Mouse (Mus musculus): ENCODE data around the gene Nup214. TPM values are rescaled to one million over a fixed set of nuclear protein-coding genes. Genes with fewer than 3 reads are reported as not detected.

The Nup214 gene
- polyA plus RNA-seq, 1 experiment from 2014 or later, result 59.9 TPM

DNA sequence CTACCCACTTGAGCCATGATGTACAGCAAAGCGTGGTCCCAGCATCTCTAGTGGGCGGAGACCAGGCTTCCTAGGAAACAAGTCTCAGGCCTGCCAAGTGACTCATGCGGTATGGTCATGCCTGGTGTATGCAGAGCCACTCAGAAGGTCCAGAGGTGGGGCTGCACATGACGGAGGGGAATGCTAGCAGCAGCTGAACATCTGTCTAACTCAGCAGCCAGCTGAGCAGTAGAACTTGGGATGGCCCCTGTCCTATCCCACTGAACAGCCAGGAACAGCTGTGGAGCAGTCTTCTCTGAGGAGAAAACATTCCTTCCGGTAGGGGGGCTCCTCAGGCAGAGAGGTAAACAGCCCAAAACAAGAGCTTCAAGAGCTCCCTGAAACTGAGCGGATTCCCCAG lies 25.8 kb upstream of the Nup214 start:
- Histone ChIP-seq H3K4me3 (replicated peaks; ENCODE audit: low read depth, low read length) (no peak overlapping the region), H3K36me3 (ENCODE audit: control insufficient read depth, insufficient read depth, low read length) (no peaks in the 10 kb centered on the region), H3K9me3 (ENCODE audit: control insufficient read depth, low read length) (no peaks in the 10 kb centered on the region), H3K4me2 (ENCODE audit: low read length) (no peak overlapping the region), H3K27me3 (ENCODE audit: control insufficient read depth, insufficient read depth, low read length) (peaks cover 13% of the 10 kb centered on the region; the same call in 1 of the 2 replicates), H3K4me1 (ENCODE audit: control insufficient read depth, insufficient read depth, low read length) (peaks cover 12% of the 10 kb centered on the region), H3K27ac (replicated peaks; ENCODE audit: low read depth, low read length) (no peak overlapping the region), H3K9ac (replicated peaks; ENCODE audit: low read length) (no peak overlapping the region)
- ATAC-seq (ENCODE audit: low FRiP score, low TSS enrichment), result no peak
- DNase-seq, result no peak
- 83% methylated on average over 6 of the region's 6 CpGs for WGBS

DNA sequence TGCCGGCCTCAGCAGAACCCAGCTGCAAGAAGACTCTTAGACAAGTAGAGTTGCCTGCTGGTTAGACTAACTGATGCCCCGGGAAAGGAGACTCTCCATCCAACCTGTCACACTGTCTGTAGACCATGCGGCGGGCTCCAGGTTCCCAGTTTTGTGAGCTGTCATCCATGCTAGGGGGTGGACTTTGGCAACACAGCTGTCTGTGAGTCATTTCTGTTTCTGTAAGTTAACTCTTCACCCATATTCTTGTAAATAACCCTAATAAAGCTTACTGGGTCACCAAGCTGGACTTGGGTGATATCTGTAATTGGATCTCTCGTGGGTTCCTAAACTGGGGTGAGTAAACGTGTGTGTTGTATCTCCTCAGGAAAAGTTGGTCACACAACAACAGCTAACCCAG lies 25.4 kb upstream of the Nup214 start:
- DNase-seq (no peak), ATAC-seq (ENCODE audit: low FRiP score, low TSS enrichment) (no peak)
- Histone ChIP-seq H3K4me2 (ENCODE audit: low read length) (no peak overlapping the region), H3K27me3 (ENCODE audit: control insufficient read depth, insufficient read depth, low read length) (peaks cover 13% of the 10 kb centered on the region; the same call in 1 of the 2 replicates), H3K4me3 (replicated peaks; ENCODE audit: low read depth, low read length) (no peak overlapping the region), H3K4me1 (ENCODE audit: control insufficient read depth, insufficient read depth, low read length) (peaks cover 12% of the 10 kb centered on the region), H3K27ac (replicated peaks; ENCODE audit: low read depth, low read length) (no peak overlapping the region), H3K9ac (replicated peaks; ENCODE audit: low read length) (no peak overlapping the region), H3K36me3 (ENCODE audit: control insufficient read depth, insufficient read depth, low read length) (no peaks in the 10 kb centered on the region), H3K9me3 (ENCODE audit: control insufficient read depth, low read length) (no peaks in the 10 kb centered on the region)
- WGBS, result 76% methylated on average over 6 of the region's 6 CpGs

DNA sequence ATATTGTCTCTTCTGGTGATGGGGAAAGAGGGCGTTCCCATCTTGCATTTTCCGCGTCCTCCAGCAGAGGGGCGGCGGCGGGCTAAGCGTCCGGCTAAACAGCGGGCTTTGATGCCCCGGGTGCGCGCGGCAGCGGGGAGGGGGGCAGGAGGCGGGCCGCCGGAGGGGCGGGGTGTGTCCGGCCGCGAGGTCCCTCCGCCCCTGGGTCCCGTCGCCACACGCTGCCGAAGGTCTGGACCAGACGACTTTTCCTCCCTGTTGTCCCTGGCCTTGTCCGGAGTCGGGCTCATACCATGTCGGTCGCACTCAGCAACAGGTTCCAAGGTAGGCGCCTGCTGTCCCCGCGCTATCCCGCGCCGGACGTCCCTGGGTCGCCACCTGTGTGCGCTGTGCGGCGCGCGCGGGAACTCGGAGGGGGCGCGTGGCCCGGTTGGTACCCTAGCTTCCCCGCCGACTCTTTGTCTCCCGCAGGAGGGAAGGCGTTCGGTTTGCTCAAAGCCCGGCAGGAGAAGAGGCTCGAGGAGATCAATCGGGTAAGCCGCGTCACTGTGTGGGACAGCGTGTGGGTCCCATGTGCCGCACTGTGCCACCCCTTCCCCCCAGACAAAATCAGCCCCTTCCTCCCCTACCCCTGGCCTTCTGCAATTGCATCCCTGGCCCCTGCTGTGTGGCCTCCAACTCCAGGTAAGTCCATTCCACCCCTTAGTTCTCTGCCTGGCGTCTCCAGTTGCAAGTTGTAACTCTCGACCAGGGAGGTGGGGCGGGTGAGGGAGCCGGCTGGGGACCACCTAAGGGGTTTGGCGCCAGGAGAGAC lies 24.0 kb upstream of the Nup214 start, which contains the start of gene Aif1l:
Gene Aif1l, plus strand, starts transcription at position 82 of the 814 bp plus-strand sequence.
- peaks cover 5% of the 10 kb centered on the region; the same call in 1 of the 2 replicates for H3K36me3 ChIP-seq (ENCODE audit: control insufficient read depth, insufficient read depth, low read length)
- peaks cover 13% of the 10 kb centered on the region; the same call in 1 of the 2 replicates for H3K27me3 ChIP-seq (ENCODE audit: control insufficient read depth, insufficient read depth, low read length)
- peak within 1 kb of the TSS; percentile 94 for H3K4me2 ChIP-seq (ENCODE audit: low read length)
- H3K4me1 ChIP-seq (ENCODE audit: control insufficient read depth, insufficient read depth, low read length), result peaks cover 12% of the 10 kb centered on the region
- no peaks in the 10 kb centered on the region for H3K9me3 ChIP-seq (ENCODE audit: control insufficient read depth, low read length)
- H3K27ac ChIP-seq (replicated peaks; ENCODE audit: low read depth, low read length), result no peak within 1 kb of the TSS
- WGBS, result under 1% methylated on average over 60 of the region's 66 CpGs
- peak; percentile 84 for DNase-seq
- peak within 1 kb of the TSS; percentile 63 for H3K9ac ChIP-seq (replicated peaks; ENCODE audit: low read length)
- H3K4me3 ChIP-seq (replicated peaks; ENCODE audit: low read depth, low read length), result peak within 1 kb of the TSS; percentile 62
- peak; percentile 60; the same call in 1 of the 2 replicates for ATAC-seq (ENCODE audit: low FRiP score, low TSS enrichment)

DNA sequence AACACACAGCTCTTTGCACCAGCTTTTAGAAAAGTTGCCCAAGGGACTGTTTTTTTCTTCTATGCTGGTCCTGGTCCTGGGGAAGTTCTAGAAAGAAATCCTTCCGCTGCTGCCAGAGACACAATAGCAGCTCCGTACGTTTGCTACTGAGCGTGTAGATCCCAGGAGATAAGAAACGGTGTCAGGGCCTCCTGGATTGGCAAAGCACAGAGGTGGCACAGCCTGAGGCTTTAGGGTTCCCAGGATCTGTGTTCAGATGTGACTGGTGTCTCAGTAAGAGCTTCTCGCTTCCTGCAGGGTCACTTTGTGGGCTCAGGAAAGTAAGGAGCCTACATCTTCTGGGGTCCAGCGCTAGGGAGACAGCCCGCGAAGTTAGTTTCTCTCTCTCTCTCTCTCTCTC lies 23.3 kb upstream of the Nup214 start:
- peaks cover 13% of the 10 kb centered on the region; the same call in 1 of the 2 replicates for H3K27me3 ChIP-seq (ENCODE audit: control insufficient read depth, insufficient read depth, low read length)
- WGBS, result 20% methylated on average over 9 of the region's 9 CpGs
- peak overlapping the region; percentile 94 for H3K4me2 ChIP-seq (ENCODE audit: low read length)
- ATAC-seq (ENCODE audit: low FRiP score, low TSS enrichment) (no peak), DNase-seq (peak; percentile 22)
- no peak overlapping the region for H3K27ac ChIP-seq (replicated peaks; ENCODE audit: low read depth, low read length)
- H3K9me3 ChIP-seq (ENCODE audit: control insufficient read depth, low read length), result no peaks in the 10 kb centered on the region
- H3K4me3 ChIP-seq (replicated peaks; ENCODE audit: low read depth, low read length), result peak overlapping the region; percentile 62
- peaks cover 12% of the 10 kb centered on the region for H3K4me1 ChIP-seq (ENCODE audit: control insufficient read depth, insufficient read depth, low read length)
- H3K36me3 ChIP-seq (ENCODE audit: control insufficient read depth, insufficient read depth, low read length), result peaks cover 5% of the 10 kb centered on the region; the same call in 1 of the 2 replicates
- H3K9ac ChIP-seq (replicated peaks; ENCODE audit: low read length), result peak overlapping the region; percentile 63

DNA sequence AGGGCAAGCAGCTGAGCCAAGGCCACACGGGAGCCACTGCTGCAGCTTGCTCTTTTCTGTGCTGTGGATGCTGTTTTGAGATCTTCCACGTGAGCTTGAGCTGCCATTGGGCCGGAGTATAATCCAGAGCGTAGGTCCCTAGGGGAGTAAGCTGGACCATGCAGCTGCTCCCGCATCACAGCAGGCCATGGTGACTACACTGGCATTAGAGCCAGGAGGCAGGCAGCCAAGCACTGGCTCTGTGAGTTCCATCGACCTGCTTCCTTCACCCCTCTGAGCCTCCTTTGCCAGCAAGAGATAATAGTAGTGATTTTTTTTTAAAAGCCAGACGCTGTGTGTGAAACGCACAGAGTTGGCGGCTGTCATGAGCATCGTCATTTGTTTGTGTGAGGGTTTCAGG lies 22.0 kb upstream of the Nup214 start:
- no peak for DNase-seq
- WGBS, result 78% methylated on average over 10 of the region's 10 CpGs

DNA sequence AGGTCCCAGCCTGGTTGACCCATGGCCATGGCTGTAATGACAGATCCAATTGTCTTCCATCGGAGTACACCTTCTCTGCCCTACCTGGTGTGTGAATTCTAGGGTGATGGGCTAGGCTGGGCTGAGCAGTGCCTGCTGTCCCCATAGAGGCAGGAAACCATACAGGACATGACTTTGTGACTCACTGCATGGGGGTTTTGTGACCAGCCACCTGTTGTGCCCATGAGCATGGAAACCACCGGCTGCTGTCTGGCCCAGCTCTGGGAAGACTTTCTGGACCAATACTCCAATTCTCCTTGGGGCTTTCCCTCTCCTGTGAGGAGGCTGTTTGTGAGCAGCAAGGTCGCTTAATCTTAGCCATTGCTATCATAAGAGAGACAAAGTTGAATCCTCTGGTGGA lies 21.5 kb upstream of the Nup214 start:
- H3K4me2 ChIP-seq (ENCODE audit: low read length), result no peak overlapping the region
- H3K36me3 ChIP-seq (ENCODE audit: control insufficient read depth, insufficient read depth, low read length), result peaks cover 5% of the 10 kb centered on the region; the same call in 1 of the 2 replicates
- ATAC-seq (ENCODE audit: low FRiP score, low TSS enrichment) (no peak), DNase-seq (no peak)
- H3K9ac ChIP-seq (replicated peaks; ENCODE audit: low read length), result no peak overlapping the region
- H3K27ac ChIP-seq (replicated peaks; ENCODE audit: low read depth, low read length), result no peak overlapping the region
- 93% methylated on average over 3 of the region's 3 CpGs for WGBS
- no peaks in the 10 kb centered on the region for H3K9me3 ChIP-seq (ENCODE audit: control insufficient read depth, low read length)
- peaks cover 12% of the 10 kb centered on the region for H3K4me1 ChIP-seq (ENCODE audit: control insufficient read depth, insufficient read depth, low read length)
- H3K4me3 ChIP-seq (replicated peaks; ENCODE audit: low read depth, low read length), result no peak overlapping the region
- H3K27me3 ChIP-seq (ENCODE audit: control insufficient read depth, insufficient read depth, low read length), result peaks cover 13% of the 10 kb centered on the region; the same call in 1 of the 2 replicates

More for the DNA sequence above, 22.0 kb upstream of the Nup214 start:
- no peak overlapping the region for H3K27ac ChIP-seq (replicated peaks; ENCODE audit: low read depth, low read length)
- no peak for ATAC-seq (ENCODE audit: low FRiP score, low TSS enrichment)
- no peaks in the 10 kb centered on the region for H3K9me3 ChIP-seq (ENCODE audit: control insufficient read depth, low read length)
- no peak overlapping the region for H3K9ac ChIP-seq (replicated peaks; ENCODE audit: low read length)
- peaks cover 12% of the 10 kb centered on the region for H3K4me1 ChIP-seq (ENCODE audit: control insufficient read depth, insufficient read depth, low read length)
- peaks cover 13% of the 10 kb centered on the region; the same call in 1 of the 2 replicates for H3K27me3 ChIP-seq (ENCODE audit: control insufficient read depth, insufficient read depth, low read length)
- no peak overlapping the region for H3K4me3 ChIP-seq (replicated peaks; ENCODE audit: low read depth, low read length)
- peaks cover 5% of the 10 kb centered on the region; the same call in 1 of the 2 replicates for H3K36me3 ChIP-seq (ENCODE audit: control insufficient read depth, insufficient read depth, low read length)
- H3K4me2 ChIP-seq (ENCODE audit: low read length), result no peak overlapping the region

DNA sequence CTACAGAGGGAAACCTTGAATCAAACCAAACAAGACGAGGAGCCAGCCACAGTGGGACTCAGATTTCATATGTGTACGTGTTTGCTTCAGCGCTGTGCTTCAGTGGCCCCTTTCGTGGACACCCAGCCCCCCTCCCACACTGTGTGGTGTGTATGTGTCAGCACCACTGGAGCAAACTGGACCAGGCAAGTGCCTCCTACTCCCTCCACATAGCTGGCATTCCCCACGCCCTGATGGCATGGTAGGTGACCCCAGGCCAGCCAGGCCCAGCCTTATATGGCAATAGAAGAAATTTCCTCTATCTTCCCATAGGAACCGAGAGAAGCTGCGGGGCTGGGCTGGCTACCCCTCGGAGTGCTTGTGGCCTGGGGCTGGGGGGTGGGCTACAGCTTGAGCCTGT lies 20.5 kb upstream of the Nup214 start:
- Histone ChIP-seq H3K4me2 (ENCODE audit: low read length) (no peak overlapping the region), H3K36me3 (ENCODE audit: control insufficient read depth, insufficient read depth, low read length) (peaks cover 5% of the 10 kb centered on the region; the same call in 1 of the 2 replicates), H3K27ac (replicated peaks; ENCODE audit: low read depth, low read length) (no peak overlapping the region), H3K4me1 (ENCODE audit: control insufficient read depth, insufficient read depth, low read length) (peaks cover 12% of the 10 kb centered on the region), H3K27me3 (ENCODE audit: control insufficient read depth, insufficient read depth, low read length) (peaks cover 10% of the 10 kb centered on the region; the same call in 1 of the 2 replicates), H3K4me3 (replicated peaks; ENCODE audit: low read depth, low read length) (no peak overlapping the region), H3K9ac (replicated peaks; ENCODE audit: low read length) (no peak overlapping the region), H3K9me3 (ENCODE audit: control insufficient read depth, low read length) (no peaks in the 10 kb centered on the region)
- WGBS, result 90% methylated on average over 8 of the region's 8 CpGs
- no peak for ATAC-seq (ENCODE audit: low FRiP score, low TSS enrichment)
- DNase-seq, result no peak

DNA sequence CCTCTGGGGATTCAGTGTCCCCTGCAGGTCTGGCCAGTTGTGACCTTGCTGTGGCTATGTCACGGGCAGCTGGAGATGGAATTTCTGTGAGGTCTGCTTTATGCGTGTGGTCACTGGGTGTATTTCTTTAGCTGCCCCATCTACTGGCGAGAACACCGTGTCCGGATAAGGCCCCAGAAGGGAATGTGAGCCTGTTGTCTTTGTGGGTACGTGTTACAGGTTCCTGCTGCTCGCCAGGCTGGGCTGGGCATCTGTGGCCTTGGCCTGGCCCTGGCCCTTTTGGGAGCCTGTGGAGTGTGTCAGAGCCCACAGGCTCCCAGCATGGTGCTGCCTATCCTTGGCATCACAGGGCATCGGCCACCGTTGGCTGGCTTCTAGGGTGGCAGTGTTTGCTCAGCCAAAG lies 19.5 kb upstream of the Nup214 start:
- Histone ChIP-seq H3K36me3 (ENCODE audit: control insufficient read depth, insufficient read depth, low read length) (peaks cover 5% of the 10 kb centered on the region; the same call in 1 of the 2 replicates), H3K9me3 (ENCODE audit: control insufficient read depth, low read length) (no peaks in the 10 kb centered on the region), H3K4me2 (ENCODE audit: low read length) (no peak overlapping the region), H3K27me3 (ENCODE audit: control insufficient read depth, insufficient read depth, low read length) (peaks cover 6% of the 10 kb centered on the region; the same call in 1 of the 2 replicates), H3K27ac (replicated peaks; ENCODE audit: low read depth, low read length) (no peak overlapping the region), H3K4me1 (ENCODE audit: control insufficient read depth, insufficient read depth, low read length) (peaks cover 12% of the 10 kb centered on the region), H3K4me3 (replicated peaks; ENCODE audit: low read depth, low read length) (no peak overlapping the region), H3K9ac (replicated peaks; ENCODE audit: low read length) (no peak overlapping the region)
- 84% methylated on average over 9 of the region's 9 CpGs for WGBS
- ATAC-seq (ENCODE audit: low FRiP score, low TSS enrichment), result no peak
- DNase-seq, result no peak

Data from midbrain, embryonic 14.5 days (tissue).